Mouse (Mus musculus): ENCODE data around the gene Aym1.
A peak's percentile ranks its signal among the peaks of the same experiment; 100 is the strongest.
"Not testable (repeated sequence)": the region's sequence is repeated elsewhere in the genome, so short reads cannot be mapped to it uniquely, and the experiment has no call there.

The Aym1 gene

DNA sequence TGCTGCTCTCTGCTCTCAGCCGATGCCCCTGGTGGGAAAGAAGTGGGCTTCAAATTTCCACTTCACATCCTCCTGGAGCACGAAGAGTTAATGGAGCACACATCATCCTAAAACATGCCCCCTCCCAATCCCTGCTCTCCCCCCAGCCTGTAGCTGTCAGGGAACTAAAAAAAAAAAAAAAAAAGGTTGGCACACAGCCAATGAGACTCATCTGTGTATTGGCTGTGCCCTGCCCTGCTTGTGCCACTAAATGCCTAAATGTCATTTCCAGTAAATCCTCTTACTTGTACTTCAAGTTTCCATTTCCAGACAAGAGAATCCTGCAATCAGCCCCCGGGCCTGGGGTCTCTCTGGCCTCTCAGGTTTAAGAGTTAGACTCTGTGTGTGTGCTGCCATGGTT, 562 bp downstream of the Aym1 start:
- no peak for DNase-seq

GRCm38 (mm10) chr5:113358833-113359232, 1.7 kb downstream of the Aym1 start:
- no peak for DNase-seq

- DNase-seq = no peak
Measured at GRCm38 (mm10) chr5:113361283-113361682, 4.2 kb downstream of the Aym1 start.

DNA sequence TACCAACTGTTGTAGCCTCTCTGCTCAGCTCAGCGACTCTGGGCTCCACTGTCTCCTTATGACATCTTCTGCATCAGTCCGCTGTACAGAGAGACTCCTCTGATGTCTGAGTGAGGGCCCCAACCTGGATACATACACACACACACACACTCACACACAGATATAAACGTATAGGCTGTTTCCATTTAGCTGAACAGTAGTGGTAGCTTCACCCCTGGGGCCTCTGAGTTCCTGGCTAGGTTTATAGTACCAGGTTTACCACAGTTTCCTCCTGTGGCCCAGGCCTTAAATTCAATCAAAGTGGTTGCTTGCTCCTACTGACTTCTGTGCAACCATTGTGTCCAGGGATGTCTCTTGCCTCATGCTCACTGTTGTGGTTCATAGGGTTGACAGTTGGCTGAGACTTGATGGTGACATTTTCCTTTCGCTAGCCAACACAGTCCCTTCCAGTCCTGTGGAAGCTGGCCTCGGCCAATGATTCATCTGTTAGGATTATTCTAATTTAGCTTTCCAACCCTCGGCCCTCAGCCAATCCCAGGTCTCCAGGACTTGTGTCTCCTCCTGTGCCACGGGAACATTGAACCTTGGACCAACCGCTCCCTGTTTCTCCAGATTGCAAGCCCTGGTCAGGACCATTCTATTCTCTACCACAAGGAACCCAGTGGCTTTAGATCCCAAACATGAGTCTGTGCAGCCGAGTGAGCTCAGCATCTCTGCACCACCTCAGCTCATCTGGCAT, 5.3 kb downstream of the Aym1 start:
- peak; percentile 63 for DNase-seq

GRCm38 (mm10) chr5:113363177-113363576, 6.1 kb downstream of the Aym1 start:
- no peak for DNase-seq

DNA sequence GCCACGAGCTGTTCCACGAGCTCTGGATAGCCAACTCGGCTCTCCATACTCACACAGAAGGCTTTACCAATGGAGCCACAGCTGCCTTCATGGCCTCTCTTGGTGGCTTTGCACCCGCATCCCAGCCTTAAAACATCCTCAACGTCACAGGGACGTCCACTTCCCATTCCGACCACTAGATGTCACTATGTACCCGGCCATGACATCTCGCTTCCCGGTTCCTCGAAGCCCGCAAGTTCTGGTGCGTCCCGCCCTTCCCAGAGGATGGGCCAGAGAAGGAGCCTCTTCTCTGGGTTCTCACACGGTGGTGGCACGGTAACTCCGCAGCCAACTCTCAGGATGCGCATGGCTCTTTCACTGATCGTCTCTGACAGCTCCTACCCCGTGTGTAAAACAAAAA, 8.8 kb downstream of the Aym1 start:
- peak; percentile 86 for DNase-seq

GRCm38 (mm10) chr5:113367726-113368125, 10.6 kb downstream of the Aym1 start:
- DNase-seq = not testable (repeated sequence)

DNA sequence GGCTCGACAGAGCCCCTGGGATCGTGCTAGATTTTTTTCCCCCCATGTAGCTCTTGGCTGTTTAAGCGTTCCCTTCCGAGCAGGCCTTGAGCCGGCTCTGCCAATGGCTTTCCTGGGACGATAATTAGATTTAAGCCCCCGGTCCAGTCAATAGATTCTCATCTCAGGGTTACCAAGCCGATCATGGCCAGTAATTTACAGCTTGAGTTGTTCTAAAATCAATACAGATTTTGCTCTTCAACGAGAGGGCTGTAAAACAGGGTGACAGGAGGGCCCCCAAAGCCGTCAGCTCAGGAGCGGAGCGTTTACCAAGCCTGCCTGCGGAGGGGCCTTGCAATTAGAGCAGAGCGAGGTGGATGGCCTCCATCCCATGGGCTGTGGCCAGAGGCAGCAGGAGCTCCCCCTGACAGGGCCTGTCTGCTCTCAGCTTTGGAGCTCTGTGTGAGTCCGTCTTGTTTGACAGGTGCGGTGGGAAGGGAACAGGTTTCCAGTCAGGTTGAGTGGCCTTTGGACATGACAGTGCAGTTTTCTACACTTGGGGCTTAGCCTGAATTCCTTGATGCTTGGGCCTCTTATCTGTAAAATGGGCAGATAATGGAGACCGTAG, 12.3 kb downstream of the Aym1 start:
- DNase-seq = no peak

- DNase-seq = no peak
Measured at GRCm38 (mm10) chr5:113372449-113372848, 15.4 kb downstream of the Aym1 start.

DNA sequence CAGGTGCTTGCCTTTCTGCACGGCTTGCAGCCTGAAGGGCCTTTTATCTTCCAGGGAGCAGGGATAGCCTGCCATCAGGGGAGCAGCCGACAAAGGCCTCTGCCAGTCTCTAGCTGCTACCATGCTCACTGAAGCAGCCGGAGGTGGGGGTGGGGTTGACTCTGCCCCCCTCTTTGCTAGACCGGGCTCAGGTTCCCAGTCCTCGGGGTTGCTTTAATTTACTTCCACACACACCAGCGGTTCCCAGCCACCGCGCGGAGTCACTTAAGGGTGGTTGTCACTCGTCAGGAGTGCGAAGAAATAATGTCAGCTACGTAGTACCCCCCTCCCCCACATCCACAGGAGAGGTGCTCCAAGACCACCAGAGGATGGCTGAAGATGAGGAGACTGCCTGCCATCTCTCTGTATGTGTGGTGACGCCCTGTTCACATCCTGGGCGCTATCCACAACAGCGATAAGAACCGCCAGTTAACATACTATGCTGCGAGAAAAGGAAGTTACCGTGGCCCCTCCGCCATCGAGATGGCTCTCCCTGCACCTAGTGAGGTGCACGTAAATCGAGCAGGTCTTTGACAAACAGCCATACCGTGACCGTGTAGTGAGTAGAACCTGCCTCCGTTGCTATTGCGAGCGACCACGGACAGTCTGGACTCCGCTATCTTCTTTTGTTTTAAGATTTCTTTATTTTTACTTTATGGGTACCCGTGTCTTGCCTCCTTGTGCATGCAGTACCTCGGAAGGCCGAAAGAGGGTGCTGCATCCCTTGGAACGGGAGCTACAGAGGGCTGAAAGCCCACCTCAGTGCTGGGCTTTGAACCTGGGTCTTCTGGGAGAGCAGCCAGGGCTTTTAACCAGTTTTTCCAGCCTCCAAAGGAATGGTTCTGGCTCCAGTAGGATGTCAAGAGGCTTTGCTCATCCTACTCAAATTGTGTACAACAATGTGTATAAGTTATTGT, 16.2 kb downstream of the Aym1 start:
- peak; percentile 81 for DNase-seq

- DNase-seq = no peak
Measured at GRCm38 (mm10) chr5:113374290-113374689, 17.2 kb downstream of the Aym1 start.

- DNase-seq = peak; percentile 76
Measured at GRCm38 (mm10) chr5:113375783-113376182, 18.7 kb downstream of the Aym1 start.

DNA sequence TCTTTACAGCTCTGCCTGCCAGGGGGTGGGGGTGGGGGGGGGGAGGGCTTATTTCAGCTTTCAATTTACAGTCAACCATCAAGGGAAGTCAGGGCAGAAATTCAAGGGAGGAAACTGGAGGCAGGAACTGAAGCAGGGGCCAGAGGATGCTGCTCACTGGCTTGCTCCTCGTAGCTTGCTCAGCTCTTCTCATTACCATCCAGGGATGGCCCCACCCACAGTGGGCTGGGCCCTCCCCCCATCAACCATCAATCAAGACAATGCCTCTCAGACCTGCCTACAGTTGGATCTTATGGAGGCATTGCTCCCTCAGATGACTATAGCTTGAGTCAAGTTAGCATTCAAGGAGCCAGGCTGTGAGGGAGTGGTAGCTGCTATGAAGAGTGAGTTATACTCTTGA, 19.2 kb downstream of the Aym1 start:
- DNase-seq = no peak

DNA sequence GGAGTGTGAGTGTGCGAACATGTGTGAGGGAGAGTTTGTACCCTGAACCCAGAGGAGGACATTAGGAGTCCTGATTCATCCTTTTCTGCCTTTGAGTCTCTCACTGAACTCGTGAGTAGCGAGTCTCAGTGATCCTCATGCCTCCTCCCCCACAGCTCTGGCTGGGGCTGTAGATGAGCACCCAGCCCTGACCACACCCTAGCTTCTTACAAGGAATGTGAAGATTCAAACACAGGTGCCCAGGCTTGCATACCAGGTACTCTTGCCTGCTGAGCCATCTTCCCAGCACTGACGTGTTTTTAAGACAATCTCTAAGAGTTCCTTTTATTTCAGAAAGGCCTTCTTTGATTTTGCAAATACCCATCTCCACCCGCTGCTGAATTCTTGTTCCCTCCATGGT, 22.3 kb downstream of the Aym1 start:
- no peak for DNase-seq

- no peak for DNase-seq
Measured at GRCm38 (mm10) chr5:113380553-113380952, 23.5 kb downstream of the Aym1 start.

DNA sequence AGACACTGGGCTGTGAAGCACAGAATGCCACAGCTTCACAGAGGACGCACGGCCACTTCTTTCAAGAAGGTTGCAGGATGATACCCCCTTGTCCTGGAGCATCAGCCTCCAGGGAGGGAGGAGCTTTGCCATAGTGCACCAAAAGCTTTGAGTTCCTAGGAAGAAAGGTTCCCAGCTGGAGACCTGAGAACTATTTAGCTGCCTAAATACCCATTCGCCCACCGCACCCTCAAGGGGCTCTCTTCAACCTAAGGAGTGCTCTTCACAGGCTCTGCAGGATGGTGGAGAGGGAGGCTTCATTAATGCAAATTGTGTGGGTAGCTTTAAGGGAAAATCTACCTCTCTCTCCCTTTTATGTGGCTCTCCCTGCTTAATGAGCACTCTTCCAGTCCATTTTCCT, 25.5 kb downstream of the Aym1 start:
- DNase-seq = no peak

- DNase-seq = no peak
Measured at GRCm38 (mm10) chr5:113393766-113394165, 36.7 kb downstream of the Aym1 start.

DNA sequence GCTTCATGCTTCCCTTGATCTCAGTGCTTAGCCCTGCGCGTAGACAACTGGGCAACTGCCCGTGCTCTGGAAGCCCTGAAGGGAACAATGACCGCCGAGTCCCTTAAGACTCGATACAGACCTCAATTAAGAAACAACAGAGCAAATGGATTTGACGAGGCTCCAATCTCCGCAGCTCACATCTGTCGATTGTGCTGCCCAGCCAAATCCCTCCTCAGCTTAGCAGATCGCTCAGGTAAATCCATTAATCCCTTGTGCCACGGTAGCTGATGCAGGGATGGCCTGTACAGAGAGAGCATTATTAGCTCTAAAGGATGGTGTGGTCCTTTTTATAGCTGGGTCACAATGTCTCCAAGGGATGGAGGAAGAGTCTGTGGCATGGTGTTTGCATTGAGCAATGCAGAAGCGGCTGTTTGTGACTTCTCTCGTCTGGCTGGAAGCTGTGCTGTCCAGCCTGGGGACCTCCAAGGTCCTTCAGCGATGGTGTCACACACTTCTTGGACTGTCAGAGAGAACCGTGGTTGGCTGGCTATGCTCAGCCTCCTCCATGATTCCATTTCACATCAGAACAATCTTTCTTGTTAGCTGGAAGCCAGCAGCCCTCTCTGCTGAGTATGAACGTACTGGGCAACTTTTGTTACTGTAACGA, 39.3 kb downstream of the Aym1 start:
- DNase-seq = no peak

DNA sequence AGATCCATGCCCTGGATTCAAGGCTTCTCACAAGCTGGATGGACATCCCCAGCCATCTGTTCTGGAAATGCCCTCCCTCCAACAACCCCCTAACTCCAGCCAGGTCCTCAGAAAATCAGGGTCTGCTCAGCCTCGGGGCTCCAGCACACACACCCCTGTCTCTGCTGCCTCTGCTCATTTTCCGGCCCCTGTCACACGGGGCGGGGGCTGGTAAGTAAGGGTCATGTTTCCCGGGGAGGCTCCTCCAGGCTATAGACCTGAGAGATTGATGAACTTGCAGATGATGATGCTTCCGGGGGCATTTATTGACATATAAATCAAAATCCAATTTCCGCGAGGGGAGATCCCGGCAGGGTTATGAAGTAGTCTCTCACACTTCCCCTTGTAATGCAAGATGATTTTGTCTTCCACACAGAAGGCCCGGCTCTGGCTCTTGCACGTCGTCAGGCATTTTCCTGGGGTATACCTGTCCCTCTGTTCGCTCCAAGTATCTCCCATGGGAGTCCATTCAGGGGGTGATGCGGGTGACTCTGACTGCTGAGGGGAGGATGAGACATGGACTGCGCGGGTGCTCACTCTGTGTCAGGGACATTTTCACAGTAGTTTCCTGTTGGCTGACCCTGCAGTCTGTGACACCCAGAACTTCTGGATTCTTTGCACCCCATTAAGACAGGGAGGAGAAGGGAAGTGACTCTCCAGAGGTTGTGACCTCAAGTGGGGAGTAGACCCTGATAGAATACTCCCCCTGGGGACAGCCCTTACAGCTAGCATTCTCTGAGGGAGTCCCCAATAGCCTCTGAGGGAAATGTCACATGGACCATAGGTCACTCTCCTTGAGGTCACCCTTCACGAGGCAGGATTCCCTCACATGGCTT, 40.6 kb downstream of the Aym1 start:
- DNase-seq = no peak

DNA sequence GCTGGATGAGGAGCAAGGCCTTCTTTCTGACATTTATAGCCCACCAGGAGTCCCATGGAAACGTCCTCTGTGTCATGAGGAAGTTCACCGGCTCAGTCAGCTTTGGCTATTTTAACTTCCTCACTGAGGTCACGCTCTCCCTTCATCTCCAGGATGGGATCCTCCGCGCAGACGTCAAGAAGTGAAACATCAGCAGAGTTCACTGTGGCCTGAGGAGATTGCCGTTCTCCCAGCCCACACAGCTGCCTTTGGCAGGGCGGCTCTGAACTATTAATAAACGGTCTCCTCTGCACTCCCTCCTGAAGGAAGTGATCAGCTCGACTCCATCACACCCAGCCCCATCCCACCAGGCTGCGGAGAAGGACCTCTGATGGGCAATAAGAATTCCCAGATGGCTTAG, 45.6 kb downstream of the Aym1 start:
- no peak for DNase-seq

GRCm38 (mm10) chr5:113407346-113407745, 50.3 kb downstream of the Aym1 start:
- DNase-seq = no peak

Measured in cerebellum, adult 11 months (tissue).